Mouse (Mus musculus) layer of hippocampus, adult 8-10 months (tissue): ENCODE measurements around the gene Svop. TPM values are rescaled to one million over a fixed set of nuclear protein-coding genes. Genes with fewer than 3 reads are reported as not detected.

Source experiments
- DNase-seq, 2 experiments: peaks; one replicate each; pipeline ENCODE4 v3.0.0; 2022; ENCODE audit warnings: low spot score in 2 of 2
- total RNA-seq, 4 experiments: library from RNA; stranded (reverse); gene quantifications; 2 replicates each; pipeline ENCODE4 v1.2.4; 2022

Gene Svop
- total RNA-seq, 4 experiments from 2014 or later, result 146 to 171 (median 153) TPM

GRCm38 (mm10) chr5:114046604-114047003, 44.8 kb downstream of the Svop start:
- DNase-seq, result no peak

- DNase-seq, result no peak
Measured at GRCm38 (mm10) chr5:114046151-114046550, 45.2 kb downstream of the Svop start.

GRCm38 (mm10) chr5:114045134-114045533, 46.2 kb downstream of the Svop start:
- no peak for DNase-seq

GRCm38 (mm10) chr5:114043800-114044199, 47.6 kb downstream of the Svop start:
- DNase-seq, result no peak

- no peak for DNase-seq
Measured at GRCm38 (mm10) chr5:114041327-114041930, 49.9 kb downstream of the Svop start.

GRCm38 (mm10) chr5:114040911-114041310, 50.5 kb downstream of the Svop start:
- DNase-seq, result no peak

GRCm38 (mm10) chr5:114040508-114040907, 50.9 kb downstream of the Svop start:
- no peak for DNase-seq

- no peak for DNase-seq
Measured at GRCm38 (mm10) chr5:114035111-114035510, 56.3 kb downstream of the Svop start.

GRCm38 (mm10) chr5:114034393-114034792, 57.0 kb downstream of the Svop start:
- no peak for DNase-seq

GRCm38 (mm10) chr5:114032161-114032763, 59.1 kb downstream of the Svop start:
- no peak for DNase-seq

- no peak for DNase-seq
Measured at GRCm38 (mm10) chr5:114030652-114031051, 60.7 kb downstream of the Svop start.

GRCm38 (mm10) chr5:114028111-114028510, 63.3 kb downstream of the Svop start:
- no peak for DNase-seq

- DNase-seq, result no peak
Measured at GRCm38 (mm10) chr5:114027217-114027944, 64.0 kb downstream of the Svop start.

- DNase-seq, result no peak
Measured at GRCm38 (mm10) chr5:114024885-114025284, 66.5 kb downstream of the Svop start.

GRCm38 (mm10) chr5:114024390-114024789, 67.0 kb downstream of the Svop start:
- DNase-seq, result no peak

GRCm38 (mm10) chr5:114015121-114015520, 76.2 kb downstream of the Svop start:
- no peak for DNase-seq

- DNase-seq, result no peak
Measured at GRCm38 (mm10) chr5:114009049-114009448, 82.3 kb downstream of the Svop start.

- DNase-seq, result no peak
Measured at GRCm38 (mm10) chr5:114007753-114008453, 83.5 kb downstream of the Svop start.

- DNase-seq, result no peak
Measured at GRCm38 (mm10) chr5:114006974-114007373, 84.4 kb downstream of the Svop start.

- no peak for DNase-seq
Measured at GRCm38 (mm10) chr5:114005100-114005499, 86.3 kb downstream of the Svop start.

- no peak for DNase-seq
Measured at GRCm38 (mm10) chr5:114004573-114004972, 86.8 kb downstream of the Svop start.

- DNase-seq, result no peak
Measured at GRCm38 (mm10) chr5:114003542-114003941, 87.8 kb downstream of the Svop start, which contains the start of gene Dao. Gene Dao, plus strand, starts transcription at chr5:114003703.
